Mouse (Mus musculus): ENCODE results near the gene Ttll9.

Gene Ttll9

DNA sequence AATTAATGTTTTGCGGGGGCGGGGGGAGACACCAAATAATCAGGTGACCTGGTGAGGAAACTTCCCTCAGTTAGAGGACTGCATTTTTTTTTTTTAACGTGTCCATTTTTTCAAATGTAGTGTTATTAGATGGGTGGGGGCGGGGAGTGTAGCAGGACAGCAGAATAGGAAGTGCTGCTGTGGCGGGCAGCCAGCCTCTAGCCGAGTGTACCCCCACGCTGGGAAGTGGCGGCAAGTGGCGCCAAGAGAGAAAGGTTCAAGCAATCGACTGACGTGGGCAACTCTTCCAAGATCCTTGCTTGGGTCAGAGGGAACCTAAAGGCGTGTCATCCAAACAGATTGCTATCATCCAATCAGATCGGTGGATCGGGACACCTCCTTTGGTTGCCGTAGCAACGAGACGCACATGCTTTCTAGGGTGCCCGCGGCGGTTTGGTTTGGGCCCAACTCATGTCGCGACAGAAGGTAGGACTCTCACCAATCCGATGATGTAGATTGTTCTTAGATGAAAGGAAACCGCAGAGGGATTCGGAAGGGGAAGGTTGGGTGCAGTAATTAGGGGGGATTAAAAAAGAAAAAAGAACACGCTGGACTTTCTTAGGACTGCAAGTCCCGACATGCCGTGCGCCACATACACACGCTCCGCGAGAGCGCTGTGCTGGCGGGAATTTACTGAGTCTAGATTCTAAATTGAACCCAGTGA lies at the start of gene Ttll9:
Ttll9 (plus strand) TSS at position 395 of the 703 bp plus-strand sequence.
- DNase-seq (ENCODE audit: low read depth) = peak; percentile 69

DNA sequence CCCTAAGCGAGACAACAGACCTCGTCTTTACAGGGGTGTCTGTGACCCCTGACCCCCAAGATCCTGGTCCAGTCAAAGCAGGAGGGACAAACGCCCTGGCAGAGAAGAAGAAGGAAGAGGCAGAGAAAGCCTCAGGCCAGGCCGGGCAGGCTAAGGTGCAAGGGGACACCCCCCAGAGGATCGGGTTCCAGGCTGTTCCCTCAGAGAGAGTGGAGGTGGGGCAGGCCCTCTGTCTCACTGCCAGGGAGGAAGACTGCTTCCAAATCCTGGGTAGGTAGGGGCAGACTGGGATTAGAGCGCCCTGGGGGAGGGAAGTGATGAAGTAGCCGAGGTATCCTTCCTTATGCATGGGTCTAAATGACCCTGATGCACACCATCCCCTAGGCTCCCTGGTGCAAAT lies 48.8 kb upstream of the Ttll9 start:
- DNase-seq (ENCODE audit: low read depth) = no peak

DNA sequence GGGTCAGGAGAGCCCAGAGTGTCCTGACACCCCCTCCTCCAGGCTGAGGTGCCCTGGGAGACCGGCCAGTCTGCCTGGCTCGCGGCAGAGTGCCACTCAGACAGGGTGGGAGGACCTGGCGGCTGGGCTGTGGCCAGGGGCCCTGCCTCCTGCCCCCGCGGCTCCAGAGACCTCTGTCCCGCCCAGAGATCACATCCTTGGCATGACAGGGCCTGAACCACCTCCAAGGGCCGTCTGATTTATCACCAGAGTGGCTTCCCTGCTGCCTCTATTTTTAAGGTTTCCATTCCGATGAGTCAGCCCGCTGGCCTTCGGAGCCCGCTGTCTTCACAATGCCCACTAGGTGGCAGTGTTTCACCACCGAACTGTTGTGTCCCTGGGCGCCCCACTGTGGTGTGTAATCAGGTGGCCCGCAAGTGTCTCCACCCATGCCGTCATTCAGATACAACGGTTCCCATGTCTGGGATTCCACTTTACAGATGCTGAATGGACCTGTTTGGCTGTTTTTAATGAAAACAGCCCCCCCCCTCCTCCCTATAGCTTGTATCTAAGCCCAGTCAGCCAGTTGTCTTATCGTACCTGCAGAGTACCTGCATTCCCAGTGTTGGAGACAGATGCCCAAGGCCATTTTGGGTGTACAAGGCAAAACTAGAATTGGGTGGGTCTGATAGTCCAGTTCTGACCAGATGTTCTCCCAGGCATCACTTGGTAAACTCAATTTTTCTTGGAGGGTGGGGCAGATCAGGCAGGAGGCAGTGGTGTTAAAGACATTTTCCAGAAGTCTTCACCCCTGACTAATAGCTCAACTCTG lies 47.8 kb upstream of the Ttll9 start:
- DNase-seq (ENCODE audit: low read depth) = peak; percentile 96

DNA sequence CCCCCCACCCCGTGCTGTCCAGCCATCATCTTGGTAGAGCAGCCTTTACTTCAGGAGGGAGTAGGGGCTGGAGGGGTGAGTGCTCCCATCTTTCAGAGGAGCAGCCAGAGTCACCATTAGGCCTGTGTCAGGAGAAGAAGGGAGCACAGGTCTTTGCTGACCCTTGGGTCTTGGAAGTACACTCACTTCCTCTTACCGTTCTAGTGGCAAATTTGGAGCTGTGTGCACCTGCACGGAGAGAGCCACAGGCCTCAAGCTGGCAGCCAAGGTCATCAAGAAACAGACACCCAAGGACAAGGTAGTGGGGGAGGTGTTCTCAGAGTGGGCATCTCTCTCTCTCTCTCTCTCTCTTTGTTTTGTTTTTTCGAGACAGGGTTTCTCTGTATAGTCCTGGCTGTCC lies 46.8 kb upstream of the Ttll9 start:
- no peak for DNase-seq (ENCODE audit: low read depth)

DNA sequence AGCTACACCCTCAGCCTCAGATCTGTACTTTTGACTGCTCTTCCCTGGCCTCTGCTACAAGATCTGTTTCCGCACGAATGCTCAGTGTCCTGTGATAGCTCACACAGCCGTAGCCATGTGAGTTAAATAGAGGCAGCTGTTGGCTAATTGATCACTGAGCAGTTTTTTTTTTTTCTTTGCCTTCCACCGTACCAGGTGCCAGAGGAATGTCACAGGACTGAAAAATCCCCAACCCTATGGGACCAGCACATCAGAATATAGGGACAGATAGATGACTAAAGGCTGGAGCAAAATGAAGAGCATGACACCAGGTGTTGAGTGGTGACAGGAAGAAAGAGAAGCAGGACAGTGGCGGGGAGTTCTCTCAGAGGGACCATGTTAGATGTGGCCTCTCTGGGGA lies 46.2 kb upstream of the Ttll9 start:
- DNase-seq (ENCODE audit: low read depth) = no peak

DNA sequence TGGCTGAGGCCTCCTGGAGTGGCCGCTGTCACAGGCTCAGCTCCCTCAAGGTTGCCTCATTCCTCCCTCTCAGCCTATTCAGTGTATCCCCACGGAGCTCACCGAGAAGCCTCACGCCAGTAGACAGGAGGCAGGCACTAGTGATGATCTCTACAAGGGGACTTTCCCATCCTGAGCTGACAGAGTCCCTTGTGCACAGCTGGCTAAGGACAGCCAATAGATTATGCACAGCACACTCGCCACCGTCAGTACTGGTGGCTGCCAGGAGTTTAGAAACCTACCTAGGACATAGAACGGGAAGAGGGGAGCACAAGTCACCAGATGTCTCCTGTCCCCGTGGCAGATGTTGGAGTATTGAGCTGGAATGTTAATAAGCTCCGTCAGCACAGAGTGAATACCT lies 44.6 kb upstream of the Ttll9 start:
- DNase-seq (ENCODE audit: low read depth) = no peak

DNA sequence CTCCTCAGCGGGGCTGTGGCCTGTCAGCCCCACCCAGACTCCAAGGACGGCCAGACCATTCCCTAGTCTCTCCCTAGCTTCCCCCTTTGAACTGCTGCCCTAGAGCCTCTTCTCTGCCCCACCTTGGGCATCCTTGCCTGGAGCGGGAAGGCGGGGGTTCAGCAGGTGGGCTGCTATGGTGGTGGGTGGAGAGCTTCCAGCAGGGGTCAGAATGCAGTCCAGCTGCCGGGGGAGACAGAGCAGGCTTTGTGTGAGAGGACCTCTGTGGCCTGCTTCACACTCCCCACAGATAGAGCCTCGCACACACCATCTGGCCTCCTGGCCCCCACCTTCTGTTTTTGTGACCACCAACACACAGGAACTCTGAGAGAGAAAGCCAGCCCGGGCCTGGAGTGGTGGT lies 39.9 kb upstream of the Ttll9 start:
- no peak for DNase-seq (ENCODE audit: low read depth)

DNA sequence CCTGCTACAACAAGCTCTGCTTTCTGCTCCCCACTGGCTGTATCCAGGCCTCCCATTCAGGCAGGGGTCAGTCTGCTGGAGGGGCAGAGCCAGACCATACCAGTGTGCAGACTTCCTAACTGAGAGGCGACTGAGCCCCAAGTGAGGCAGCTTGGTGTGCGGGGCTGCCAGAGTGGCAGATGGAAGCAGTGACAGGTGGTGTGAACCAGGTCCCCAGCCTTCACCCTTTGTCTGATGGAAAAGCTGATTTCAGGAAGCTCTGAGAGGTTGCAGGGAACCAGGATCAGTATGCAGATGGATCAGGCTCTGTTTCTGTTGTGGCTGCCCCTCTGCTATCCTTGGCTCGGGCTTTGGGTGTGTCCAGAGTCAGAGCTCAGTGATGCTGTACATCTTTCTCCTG lies 38.7 kb upstream of the Ttll9 start:
- DNase-seq (ENCODE audit: low read depth) = peak; percentile 9

DNA sequence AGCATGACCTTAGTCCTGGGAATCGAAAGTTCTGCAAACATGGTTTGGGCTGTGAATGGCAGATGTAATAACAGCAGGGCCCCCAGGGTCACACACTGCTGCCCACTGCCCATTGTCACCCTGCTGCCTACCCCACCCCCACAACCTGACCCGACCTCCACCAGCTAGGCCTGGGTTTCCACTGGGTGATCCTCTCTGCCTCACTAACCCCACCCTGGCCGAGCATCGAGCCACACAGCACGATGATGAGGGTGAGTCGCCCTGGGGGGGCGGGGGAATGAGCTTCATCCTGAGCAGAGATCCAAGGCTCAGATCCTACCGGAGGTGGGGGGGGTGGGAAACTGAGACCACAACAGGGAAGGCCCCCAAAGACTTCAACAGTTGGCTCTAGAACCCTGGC lies 38.2 kb upstream of the Ttll9 start:
- DNase-seq (ENCODE audit: low read depth) = peak; percentile 40

DNA sequence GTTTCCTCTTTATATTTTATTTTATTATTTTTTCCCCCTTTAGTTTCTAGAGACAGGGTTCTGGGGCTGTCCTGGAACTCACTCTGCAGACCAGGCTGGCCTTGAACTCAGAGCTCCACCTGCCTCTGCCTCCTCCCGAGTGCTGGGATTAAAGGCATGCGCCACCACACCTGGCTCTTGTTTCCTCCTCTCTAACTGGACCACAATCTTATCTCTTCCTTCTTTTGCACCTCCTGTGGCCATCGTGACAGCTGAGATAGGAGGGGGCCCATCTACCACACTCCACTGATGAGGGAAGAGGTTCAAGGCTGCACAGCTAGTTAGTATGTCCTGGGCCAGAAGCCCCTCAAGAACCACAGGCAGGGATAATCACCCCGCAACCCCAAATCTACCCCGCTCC lies 37.7 kb upstream of the Ttll9 start:
- DNase-seq (ENCODE audit: low read depth) = no peak

DNA sequence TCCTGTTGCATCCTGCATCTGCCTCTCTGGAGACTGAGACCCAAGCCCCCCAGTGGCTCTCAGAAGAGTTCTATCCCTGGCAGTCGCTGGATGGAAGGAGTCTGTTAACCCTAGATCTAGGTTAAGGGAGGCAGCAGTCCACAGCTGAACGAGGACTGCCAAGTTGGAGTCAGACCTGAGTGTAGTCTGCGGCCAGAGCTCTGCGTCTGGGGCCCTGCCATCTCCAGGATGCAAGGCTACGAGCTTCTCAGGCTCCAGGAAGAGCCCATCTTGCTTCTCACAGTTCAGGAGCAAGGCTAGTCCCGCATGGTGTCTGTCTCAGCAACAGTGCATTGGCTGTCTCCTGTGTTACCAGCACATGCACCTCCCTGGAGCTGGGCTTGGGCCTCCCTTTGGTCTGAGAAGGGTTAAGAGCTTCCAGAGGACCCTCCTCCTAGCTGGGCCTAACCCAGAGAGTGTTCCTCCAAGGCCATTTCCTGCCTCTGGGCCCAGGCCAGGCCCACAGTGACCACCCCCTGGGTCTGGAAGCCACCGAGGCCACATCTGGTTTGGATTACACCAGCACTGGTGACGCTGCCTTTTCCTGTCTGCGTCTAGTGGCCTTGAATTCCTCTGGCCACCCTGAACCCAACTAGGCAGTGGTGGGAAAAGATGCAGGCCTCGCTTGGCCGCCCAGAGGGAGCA lies 37.0 kb upstream of the Ttll9 start:
- peak; percentile 80 for DNase-seq (ENCODE audit: low read depth)

DNA sequence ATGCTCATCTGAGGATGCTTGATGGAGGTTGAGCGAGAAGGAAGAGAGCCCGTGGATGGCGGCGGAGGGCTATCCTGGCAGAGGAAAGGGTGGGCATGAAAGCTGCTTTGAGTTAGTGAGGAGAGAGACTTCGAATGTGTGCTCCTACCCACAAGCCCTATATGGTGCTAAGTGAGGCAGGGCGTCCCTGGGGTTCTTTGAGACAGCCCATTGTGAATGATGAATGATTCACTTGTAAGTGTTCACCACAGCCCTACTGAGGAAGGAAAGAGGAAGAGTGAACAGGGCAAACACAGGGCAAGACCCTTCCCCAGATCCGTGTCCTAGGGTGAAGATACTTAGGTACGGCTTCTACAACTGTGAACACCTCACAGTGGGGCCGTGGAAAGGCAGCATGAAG lies 35.4 kb upstream of the Ttll9 start:
- DNase-seq (ENCODE audit: low read depth) = peak; percentile 69

DNA sequence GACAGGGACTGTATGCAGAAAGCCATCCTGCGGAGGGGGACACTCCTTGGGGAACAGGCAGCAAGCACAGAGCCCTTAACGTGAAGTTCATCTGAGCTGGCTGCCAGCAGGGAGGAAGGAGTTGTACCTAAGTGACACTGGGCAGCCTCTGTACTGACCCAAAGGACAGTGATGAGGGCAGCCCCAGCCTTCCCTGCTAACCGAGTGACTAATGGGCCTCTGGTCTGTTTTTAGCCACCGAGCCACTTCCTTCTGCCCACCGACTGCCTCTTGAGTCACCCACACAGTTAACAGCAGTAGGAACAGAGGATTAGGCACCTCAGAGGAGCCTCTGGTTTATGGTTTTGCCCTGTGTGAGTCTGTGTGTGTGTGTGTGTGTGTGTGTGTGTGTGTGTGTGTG lies 34.9 kb upstream of the Ttll9 start:
- DNase-seq (ENCODE audit: low read depth) = peak; percentile 61

DNA sequence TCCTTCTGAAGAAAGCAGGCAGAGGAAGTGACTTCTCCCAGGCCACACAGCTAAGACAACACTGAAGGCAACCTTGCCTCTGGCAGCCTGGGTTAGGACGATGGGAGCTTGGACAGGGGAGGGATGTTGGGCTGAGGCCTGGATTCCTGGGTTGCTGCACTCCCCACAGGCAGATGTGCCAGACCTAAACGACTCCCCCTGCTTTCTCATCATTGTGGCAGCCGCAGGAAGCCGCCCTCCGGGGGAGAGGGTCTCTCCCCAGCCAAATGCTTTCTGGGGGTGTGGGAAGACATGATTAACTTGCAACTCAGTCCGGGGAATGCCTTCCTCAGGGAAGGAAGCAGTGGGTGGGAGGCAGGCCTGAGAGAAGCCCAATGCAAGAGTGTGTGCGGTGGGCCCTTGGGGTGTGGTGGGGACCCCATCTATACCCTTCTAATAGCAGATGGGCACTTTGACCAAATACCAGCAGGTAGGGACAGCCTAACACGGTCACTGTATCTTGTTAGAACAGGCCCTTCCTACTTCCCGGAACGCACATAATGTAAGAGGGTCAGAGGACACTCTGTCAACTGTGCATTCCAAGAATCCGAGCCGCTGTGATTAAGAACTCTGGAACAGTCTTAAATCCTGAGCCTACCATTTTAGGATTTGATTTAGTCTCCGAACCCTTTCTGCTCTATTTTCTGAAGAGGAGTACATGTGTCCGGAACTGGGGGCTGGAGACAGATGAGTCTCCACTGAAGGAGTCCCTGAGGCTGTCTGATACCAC lies 33.9 kb upstream of the Ttll9 start:
- DNase-seq (ENCODE audit: low read depth) = peak; percentile 71

DNA sequence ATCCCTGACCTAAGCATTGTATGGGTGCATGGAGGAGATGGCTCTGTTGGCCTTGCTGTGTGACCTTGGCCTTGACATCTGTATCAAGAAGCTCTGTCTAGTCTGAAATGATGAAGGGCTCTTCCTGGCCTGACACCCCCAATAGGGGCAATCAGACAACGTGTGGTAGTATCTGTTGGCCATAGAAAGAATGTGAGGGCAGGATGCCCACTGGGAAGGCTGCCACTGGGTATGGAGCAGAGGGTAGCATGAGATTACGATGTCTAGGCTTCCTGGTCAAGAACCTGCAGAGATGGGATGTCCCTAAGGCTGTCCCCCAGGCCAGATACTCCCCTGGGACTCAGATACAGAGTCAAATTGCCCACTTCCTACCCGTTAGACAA lies 33.3 kb upstream of the Ttll9 start:
- peak; percentile 44 for DNase-seq (ENCODE audit: low read depth)

DNA sequence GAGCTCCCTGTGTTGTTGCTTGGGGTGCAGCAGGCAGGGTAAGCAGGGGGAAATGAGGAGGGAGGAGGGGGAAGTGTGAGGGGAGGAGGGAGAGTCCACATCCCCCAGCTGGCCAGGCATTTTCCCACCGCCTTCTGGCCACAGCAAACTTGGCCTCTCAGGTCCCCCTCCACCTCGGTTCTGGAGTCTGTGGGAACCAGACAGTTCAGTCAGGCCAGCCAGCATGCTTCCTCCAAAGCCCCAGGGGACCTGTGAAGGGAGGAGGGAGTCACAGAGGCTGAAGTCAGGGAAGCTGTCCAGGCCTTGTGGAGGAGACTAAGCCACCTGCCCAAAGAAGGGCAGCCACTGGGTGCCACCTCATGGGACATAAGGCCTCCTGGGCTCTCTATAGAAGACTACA lies 32.0 kb upstream of the Ttll9 start:
- peak; percentile 53 for DNase-seq (ENCODE audit: low read depth)

DNA sequence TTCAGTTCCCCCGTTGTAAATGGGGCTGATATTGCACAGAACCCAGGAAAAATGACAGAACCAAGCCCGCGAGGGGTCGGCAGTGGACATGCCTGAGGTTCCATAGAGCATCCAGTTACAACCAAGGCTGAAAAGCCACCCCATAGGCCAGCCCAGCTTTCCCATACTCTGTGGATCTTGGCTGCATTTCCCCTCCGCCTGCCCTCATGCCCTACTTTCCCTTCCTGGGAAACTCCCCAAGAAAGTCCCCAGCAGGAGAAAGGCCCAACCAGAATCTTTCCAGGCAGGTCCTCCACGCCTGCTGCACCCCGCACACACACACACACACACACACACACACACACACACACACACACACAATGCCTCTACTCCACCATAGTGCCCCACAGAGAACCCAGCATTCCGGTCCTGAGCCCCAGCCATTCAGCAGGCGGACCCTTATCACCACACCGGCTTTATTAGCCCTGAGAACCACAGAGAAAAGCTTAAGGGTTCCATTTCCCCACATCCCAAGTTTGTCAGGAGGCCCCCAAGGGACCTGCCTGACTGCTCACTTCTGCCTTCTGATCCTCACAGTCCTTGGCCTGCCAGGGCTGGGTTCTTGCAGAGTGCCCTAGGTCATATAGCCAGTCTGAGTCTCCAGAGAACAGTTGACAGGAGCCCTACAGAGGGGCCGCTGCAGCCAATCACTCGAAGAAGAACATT lies 30.7 kb upstream of the Ttll9 start:
- DNase-seq (ENCODE audit: low read depth) = peak; percentile 82

DNA sequence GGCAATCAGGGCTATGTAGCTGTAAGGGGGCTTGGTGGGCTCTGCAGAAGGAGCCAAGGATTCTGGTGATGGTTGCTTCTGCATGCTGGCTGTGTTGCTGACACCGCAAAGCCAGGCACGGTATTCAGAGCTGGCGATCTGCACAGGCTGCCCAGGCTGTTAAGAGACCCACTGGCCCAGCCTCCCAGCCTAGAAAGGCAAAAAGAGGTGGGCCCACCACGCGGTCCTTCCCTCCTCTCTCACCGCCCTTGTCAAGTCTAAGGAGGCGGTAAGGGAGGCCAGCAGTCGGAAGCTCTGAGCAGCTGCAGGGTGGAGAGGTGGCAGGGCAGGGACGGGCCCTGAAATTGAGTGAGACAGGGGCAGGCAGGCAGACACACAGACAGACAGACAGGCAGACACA lies 29.2 kb upstream of the Ttll9 start, which contains the start of gene Foxs1:
Foxs1 (minus strand) TSS at position 161 of the 400 bp plus-strand sequence.
- DNase-seq (ENCODE audit: low read depth) = peak; percentile 74

DNA sequence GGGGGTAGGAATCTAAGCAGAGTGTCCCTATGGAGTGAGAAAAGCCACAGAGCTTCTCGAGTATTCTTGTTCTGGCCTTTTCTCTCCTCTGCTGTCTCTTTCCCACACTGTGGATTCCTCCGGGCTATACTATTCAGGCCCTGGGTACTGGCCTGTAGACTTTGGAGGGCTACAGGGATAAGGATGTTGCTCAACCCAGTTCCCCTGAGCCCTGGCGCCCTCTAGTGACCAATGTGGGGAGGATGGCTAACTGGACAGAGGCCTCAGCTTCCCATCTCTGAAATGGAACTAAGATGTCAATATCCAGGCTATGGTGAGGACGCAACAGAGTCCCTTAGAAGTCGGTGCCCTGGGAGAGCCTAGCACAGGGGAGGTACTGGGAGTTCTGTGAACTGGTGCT lies 28.7 kb upstream of the Ttll9 start:
- DNase-seq (ENCODE audit: low read depth) = peak; percentile 93

DNA sequence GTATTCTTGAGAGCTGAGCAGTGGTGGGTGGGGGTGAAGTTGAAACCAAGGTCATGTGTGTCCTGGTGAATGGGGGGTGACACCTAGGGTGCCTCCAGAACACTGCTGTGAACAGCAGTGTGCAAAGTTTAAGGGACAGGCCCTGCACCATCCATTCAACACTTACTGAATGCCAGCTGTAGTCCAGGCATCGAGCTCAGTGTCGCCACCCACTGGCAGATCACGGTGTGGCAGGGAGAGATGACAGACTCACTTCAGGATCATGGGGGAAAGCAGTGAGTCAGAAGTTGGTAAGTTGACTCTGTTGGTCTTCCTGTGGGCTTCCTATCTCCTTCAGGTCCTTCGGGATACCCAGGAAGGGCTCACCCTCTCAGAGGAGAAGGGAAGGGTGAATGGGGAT lies 22.4 kb upstream of the Ttll9 start:
- DNase-seq (ENCODE audit: low read depth) = peak; percentile 67

DNA sequence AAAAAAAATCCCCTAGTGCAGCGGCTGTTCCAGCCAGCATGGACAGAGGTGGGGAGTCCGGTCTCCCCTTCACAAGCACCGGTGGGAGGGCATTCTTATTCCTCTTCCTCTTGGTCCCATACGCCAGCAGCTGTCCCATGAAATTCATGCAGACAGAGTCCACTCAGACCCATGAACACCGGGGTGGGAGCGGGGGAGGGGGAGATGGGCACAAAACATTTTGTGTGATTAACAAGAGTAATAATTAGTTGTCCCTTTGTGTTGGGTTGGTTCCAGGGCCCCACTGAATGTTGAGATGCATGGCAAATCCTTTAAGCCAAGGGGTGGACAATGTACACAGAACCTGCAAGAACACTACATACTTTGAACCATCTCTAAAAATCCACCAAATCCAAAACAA lies 21.2 kb upstream of the Ttll9 start:
- no peak for DNase-seq (ENCODE audit: low read depth)

DNA sequence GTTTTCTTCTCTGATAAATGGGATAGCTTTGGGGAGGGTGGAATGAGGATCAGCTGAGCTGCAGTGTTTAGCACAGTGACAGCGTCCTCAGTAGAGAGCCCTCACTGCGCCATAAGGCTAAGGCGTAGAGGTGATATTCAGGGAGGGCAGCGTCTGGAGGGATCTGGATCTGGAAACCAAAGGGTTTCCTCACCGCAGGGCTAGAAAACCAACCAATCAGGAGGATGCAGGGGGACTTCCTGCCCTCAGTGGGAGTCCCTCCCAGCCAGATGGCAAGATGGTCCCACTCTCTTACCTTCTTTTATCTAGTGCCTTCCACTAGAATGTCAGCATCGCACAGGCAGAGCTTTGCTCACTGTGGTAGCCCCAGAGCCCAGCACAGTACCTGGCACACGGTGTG lies 20.5 kb upstream of the Ttll9 start:
- DNase-seq (ENCODE audit: low read depth) = no peak
